Mouse (Mus musculus): ENCODE data around the gene Aldh1a1. TPM values are rescaled to one million over a fixed set of nuclear protein-coding genes. Genes with fewer than 3 reads are reported as not detected.
A peak's percentile ranks its signal among the peaks of the same experiment; 100 is the strongest.

Aldh1a1 gene
- total RNA-seq, 2 experiments from 2014 or later: 29.7 to 40.7 TPM

GRCm38 (mm10) chr19:20653082-20653676 lies 160.7 kb downstream of the Aldh1a1 start:
- no peak for DNase-seq

- DNase-seq: peak; percentile 10
Observed at GRCm38 (mm10) chr19:20654141-20654873, 161.8 kb downstream of the Aldh1a1 start.

- DNase-seq: no peak
Observed at GRCm38 (mm10) chr19:20677697-20678355, 185.3 kb downstream of the Aldh1a1 start.

Other genes starting within 250 kb of the Aldh1a1 start
- gene Anxa1, start 101.8 kb upstream of the Aldh1a1 start, total RNA-seq (2021): 10 to 100 TPM; 29.5 to 37.6 TPM
- gene Aldh1a7, start 234.8 kb downstream of the Aldh1a1 start, total RNA-seq (2021): 10 to 100 TPM in 1 of 2 experiments, 1 to 10 TPM in 1; 7.2 to 10.8 TPM

Data from adrenal gland, postnatal 10 days (tissue).